In genomic region chr1:138126843-138127242, GRCm38 (mm10) we compare ENCODE assay signal across 17 mouse cellular contexts. TPM values are rescaled to one million over a fixed set of nuclear protein-coding genes. Genes with fewer than 3 reads are reported as not detected.
DNase-seq lines count a peak whose midpoint lies in the region; ATAC-seq lines count a peak whose summit lies in the region.
"Had no signal": no experiment of that assay in that cellular context is flagged by ENCODE, and none has a peak within 500 bp of the region (broad histone marks: within the 10 kb centered on the region; RNA-seq: fewer than 3 reads in every experiment).

No protein-coding gene starts in this region.

- no peaks in the 10 kb centered on the region for H3K4me1 ChIP-seq in heart, embryonic 11.5 days (ENCODE audit: control insufficient read depth, insufficient read depth, low read length)
- H3K4me1 ChIP-seq: forebrain, embryonic 13.5 days; hindbrain, embryonic 15.5 days; liver, embryonic 15.5 days; neural tube, embryonic 12.5 days had no signal

- no peak overlapping the region for H3K9ac ChIP-seq in heart, embryonic 11.5 days (ENCODE audit: low read depth, low read length)
- H3K9ac ChIP-seq: forebrain, embryonic 13.5 days; hindbrain, embryonic 15.5 days; liver, embryonic 15.5 days; neural tube, embryonic 12.5 days had no signal

- 55% methylated on average over 8 of the region's 8 CpGs for WGBS in heart, embryonic 11.5 days (ENCODE audit: insufficient replicate concordance)

- no peak overlapping the region for H3K4me3 ChIP-seq in heart, embryonic 11.5 days (ENCODE audit: low read depth, low read length)
- H3K4me3 ChIP-seq: forebrain, embryonic 13.5 days; gastrocnemius, adult 2 months; hindbrain, embryonic 15.5 days; liver, embryonic 15.5 days; neural tube, embryonic 12.5 days had no signal

- H3K36me3 ChIP-seq in heart, embryonic 11.5 days (ENCODE audit: control insufficient read depth, insufficient read depth, low read length): no peaks in the 10 kb centered on the region
- H3K36me3 ChIP-seq: hindbrain, embryonic 15.5 days; liver, embryonic 15.5 days; neural tube, embryonic 12.5 days had no signal

- no peaks in the 10 kb centered on the region for H3K27me3 ChIP-seq in heart, embryonic 11.5 days (ENCODE audit: control insufficient read depth, insufficient read depth, low read length)
- H3K27me3 ChIP-seq: forebrain, embryonic 13.5 days; hindbrain, embryonic 15.5 days; liver, embryonic 15.5 days; neural tube, embryonic 12.5 days had no signal

- peak overlapping the region; percentile 39 for H3K4me2 ChIP-seq in heart, embryonic 11.5 days
- H3K4me2 ChIP-seq: forebrain, embryonic 13.5 days; hindbrain, embryonic 15.5 days; liver, embryonic 15.5 days; neural tube, embryonic 12.5 days had no signal

- no peak overlapping the region for H3K27ac ChIP-seq in heart, embryonic 11.5 days (ENCODE audit: low read depth, low read length)
- H3K27ac ChIP-seq: forebrain, embryonic 13.5 days; gastrocnemius, adult 2 months; hindbrain, embryonic 15.5 days; liver, embryonic 15.5 days; neural tube, embryonic 12.5 days had no signal

- no peak for DNase-seq in heart, adult 11 months
- peak; percentile 30 for DNase-seq in layer of hippocampus, adult 9-11 months
- DNase-seq in layer of hippocampus, postnatal 36 days: no peak
- peak; percentile 78 for DNase-seq in Muller cell, postnatal 12 days (ENCODE audit: inconsistent ontology term)
- DNase-seq in heart, postnatal 4 days: peak; percentile 6
- no peak for DNase-seq in ovary, adult 18-20 months (ENCODE audit: low spot score)
- DNase-seq: cerebellum, postnatal 10 days; gastrocnemius, adult 2 months; kidney, adult 18-20 months; kidney, postnatal 10 days; lung, postnatal 14 days; thymus, postnatal 25 days had no signal

- no peaks in the 10 kb centered on the region for H3K9me3 ChIP-seq in heart, embryonic 11.5 days (replicated peaks; ENCODE audit: control insufficient read depth, low read length)
- H3K9me3 ChIP-seq: forebrain, embryonic 13.5 days; hindbrain, embryonic 15.5 days; liver, embryonic 15.5 days; neural tube, embryonic 12.5 days had no signal

- no peak for ATAC-seq in heart, embryonic 11.5 days (replicated peaks; ENCODE audit: insufficient number of reproducible peaks, low FRiP score, low TSS enrichment)
- ATAC-seq: forebrain, embryonic 13.5 days had no signal

RNA-seq across cellular contexts. Expression of gene Ptprc, which starts 48.7 kb away (rescaled TPM):
- 1.1 and 1.2 TPM in 2 replicates for polyA plus RNA-seq in heart, embryonic 11.5 days (2014; fragmentation: Nextera tagmentation; extraction: Ambion mirVana)
- total RNA-seq in layer of hippocampus, postnatal 36 days (2021): 1 to 10 TPM; 1.8 to 3.8 TPM
- total RNA-seq in heart, postnatal 4 days (2021): 1 to 10 TPM; 3.3 to 3.6 TPM

Comparison
In these comparisons a context has a peak if more than half of its experiments do, and no peak if none do; other contexts are left out.
1. DNase-seq: peak in layer of hippocampus, adult 9-11 months (single experiment), Muller cell, postnatal 12 days (single experiment) and heart, postnatal 4 days (single experiment); none in heart, adult 11 months (single experiment), layer of hippocampus, postnatal 36 days (0 of 2) and ovary, adult 18-20 months (single experiment).